Mouse (Mus musculus) cerebellum, adult 2 months (tissue): Measurements from ENCODE around the gene Nfkbid.

Experiments used
- CTCF ChIP-seq: fragments of 200-500 bp; IDR thresholded peaks from 2 replicates; pipeline ENCODE4 v1.5.1; 2011; ENCODE audit warnings: low read depth, mild to moderate bottlenecking, control low read depth, low read length, moderate library complexity, borderline replicate concordance; ENCODE audit not compliant: insufficient read depth
- POLR2A ChIP-seq: fragments of 200-500 bp; IDR thresholded peaks from 2 replicates; pipeline ENCODE4 v1.6.1; 2011; ENCODE audit warnings: low read length, control low read depth, borderline replicate concordance; ENCODE audit not compliant: insufficient read depth

- no peak for TF ChIP-seq POLR2A
- TF ChIP-seq CTCF, result no peak
These were observed 8.7 kb downstream of the Nfkbid start for GRCm38 (mm10) chr7:30430191-30430590.
